Comparison of ENCODE assay signal across 8 mouse cellular contexts in the genomic region with DNA sequence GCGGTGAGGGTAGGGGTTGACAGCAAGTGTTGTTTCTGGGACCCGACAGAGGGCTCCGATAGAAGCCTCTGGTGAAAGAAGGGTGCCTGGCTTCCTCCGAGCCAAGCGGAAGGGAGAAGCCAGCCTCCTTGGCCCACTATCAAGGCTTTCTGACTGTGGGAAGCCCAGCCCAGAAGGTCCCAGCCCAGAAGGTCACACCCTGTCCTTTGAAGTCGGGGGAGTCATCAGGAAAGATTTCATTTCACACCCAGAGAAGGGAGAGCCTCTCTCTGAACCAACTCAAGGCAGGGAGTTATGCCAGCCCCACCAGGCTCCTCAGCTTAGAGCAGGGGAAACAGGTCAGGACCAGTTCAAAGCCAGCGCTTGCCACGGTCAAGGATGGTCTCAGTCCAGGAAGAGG.
DNase-seq lines count a peak whose midpoint lies in the region; ATAC-seq and TF ChIP-seq lines count a peak whose summit lies in the region.

No protein-coding gene starts in this region.

- no peak overlapping the region for H3K4me3 ChIP-seq in kidney, embryonic 14.5 days (ENCODE audit: low read length)
- H3K4me3 ChIP-seq in brown adipose tissue, adult 24 weeks (ENCODE audit: insufficient read depth, low read depth, low read length) = peak overlapping the region; percentile 22; the same call in 1 of the 2 replicates
- H3K4me3 ChIP-seq in hindbrain, postnatal 0 days (ENCODE audit: low read length) = no peak overlapping the region
- no peak overlapping the region for H3K4me3 ChIP-seq in cerebellum, adult 2 months (replicated peaks; ENCODE audit: insufficient read depth, low read depth, low read length)
- H3K4me3 ChIP-seq in midbrain, embryonic 10.5 days = no peak overlapping the region
- H3K4me3 ChIP-seq in midbrain, embryonic 16.5 days (ENCODE audit: low read depth, low read length) = no peak overlapping the region

- no peak for ATAC-seq in kidney, embryonic 14.5 days (ENCODE audit: low FRiP score, low TSS enrichment)
- no peak for ATAC-seq in hindbrain, postnatal 0 days
- ATAC-seq in midbrain, embryonic 16.5 days = no peak

- H3K9ac ChIP-seq in kidney, embryonic 14.5 days (ENCODE audit: low read depth, low read length) = no peak overlapping the region
- no peak overlapping the region for H3K9ac ChIP-seq in hindbrain, postnatal 0 days (replicated peaks; ENCODE audit: low read length)
- no peak overlapping the region for H3K9ac ChIP-seq in midbrain, embryonic 16.5 days (ENCODE audit: low read depth, low read length)

- no peak for TF ChIP-seq CTCF in hindbrain, postnatal 0 days (IDR thresholded peaks at IDR 0.05; ENCODE audit: low read depth)
- TF ChIP-seq CTCF in cerebellum, adult 2 months (IDR thresholded peaks at IDR 0.05; ENCODE audit: borderline replicate concordance, insufficient read depth, low read depth, low read length) = no peak

- no peaks in the 10 kb centered on the region for H3K36me3 ChIP-seq in kidney, embryonic 14.5 days (ENCODE audit: control insufficient read depth, insufficient read depth, low read length)
- H3K36me3 ChIP-seq in hindbrain, postnatal 0 days (ENCODE audit: insufficient read depth, low read length) = no peaks in the 10 kb centered on the region
- H3K36me3 ChIP-seq in midbrain, embryonic 10.5 days = no peaks in the 10 kb centered on the region
- no peaks in the 10 kb centered on the region for H3K36me3 ChIP-seq in midbrain, embryonic 16.5 days (ENCODE audit: control insufficient read depth, insufficient read depth, low read length)

- peaks cover 8% of the 10 kb centered on the region; the same call in 1 of the 2 replicates for H3K4me1 ChIP-seq in kidney, embryonic 14.5 days (ENCODE audit: control insufficient read depth, insufficient read depth, low read length)
- peaks cover 10% of the 10 kb centered on the region for H3K4me1 ChIP-seq in brown adipose tissue, adult 24 weeks (ENCODE audit: control insufficient read depth, insufficient read depth, insufficient read length, low read length)
- H3K4me1 ChIP-seq in hindbrain, postnatal 0 days (ENCODE audit: insufficient read depth, low read length) = no peaks in the 10 kb centered on the region; the same call in 1 of the 2 replicates
- H3K4me1 ChIP-seq in cerebellum, adult 2 months (ENCODE audit: control insufficient read depth, insufficient read depth, low read length) = peaks cover 13% of the 10 kb centered on the region
- H3K4me1 ChIP-seq in midbrain, embryonic 10.5 days = peaks cover 4% of the 10 kb centered on the region; the same call in 1 of the 2 replicates
- H3K4me1 ChIP-seq in midbrain, embryonic 16.5 days (ENCODE audit: control insufficient read depth, insufficient read depth, low read length) = no peaks in the 10 kb centered on the region

- H3K27me3 ChIP-seq in kidney, embryonic 14.5 days (ENCODE audit: control insufficient read depth, insufficient read depth, low read length) = no peaks in the 10 kb centered on the region
- no peaks in the 10 kb centered on the region for H3K27me3 ChIP-seq in hindbrain, postnatal 0 days (ENCODE audit: insufficient read depth, low read length)
- H3K27me3 ChIP-seq in cerebellum, adult 2 months (ENCODE audit: control insufficient read depth, insufficient read depth, low read length) = no peaks in the 10 kb centered on the region
- no peaks in the 10 kb centered on the region for H3K27me3 ChIP-seq in midbrain, embryonic 10.5 days (ENCODE audit: low read depth, poor library complexity, severe bottlenecking)
- H3K27me3 ChIP-seq in midbrain, embryonic 16.5 days (ENCODE audit: control insufficient read depth, insufficient read depth, low read depth, low read length) = no peaks in the 10 kb centered on the region

- peak; percentile 53 for DNase-seq in kidney, adult 18-20 months
- DNase-seq in hindbrain, postnatal 0 days (ENCODE audit: low spot score) = no peak
- DNase-seq in ovary, postnatal 36 days (ENCODE audit: low spot score) = peak; percentile 70
- DNase-seq in cerebellum, adult 2 months = no peak
- DNase-seq in midbrain, embryonic 10.5 days (ENCODE audit: low spot score) = no peak

- no peak overlapping the region for H3K27ac ChIP-seq in kidney, embryonic 14.5 days (ENCODE audit: low read depth, low read length)
- H3K27ac ChIP-seq in brown adipose tissue, adult 24 weeks (replicated peaks; ENCODE audit: low read depth, low read length) = no peak overlapping the region
- H3K27ac ChIP-seq in hindbrain, postnatal 0 days = peak overlapping the region; percentile 49; the same call in 1 of the 2 replicates
- H3K27ac ChIP-seq in cerebellum, adult 2 months (ENCODE audit: insufficient read depth, low read length) = no peak overlapping the region
- H3K27ac ChIP-seq in midbrain, embryonic 10.5 days (replicated peaks) = no peak overlapping the region
- no peak overlapping the region for H3K27ac ChIP-seq in midbrain, embryonic 16.5 days (ENCODE audit: low read length)

- no peak for TF ChIP-seq POLR2A in cerebellum, adult 2 months (IDR thresholded peaks at IDR 0.05; ENCODE audit: borderline replicate concordance, insufficient read depth, low read length)

- H3K9me3 ChIP-seq in kidney, embryonic 14.5 days (ENCODE audit: control insufficient read depth, low read length) = no peaks in the 10 kb centered on the region
- H3K9me3 ChIP-seq in hindbrain, postnatal 0 days (ENCODE audit: low read length) = no peaks in the 10 kb centered on the region
- H3K9me3 ChIP-seq in midbrain, embryonic 10.5 days (replicated peaks) = no peaks in the 10 kb centered on the region; the same call in 1 of the 2 replicates
- H3K9me3 ChIP-seq in midbrain, embryonic 16.5 days (replicated peaks; ENCODE audit: control insufficient read depth, low read length, poor library complexity, severe bottlenecking) = no peaks in the 10 kb centered on the region

- H3K4me2 ChIP-seq in kidney, embryonic 14.5 days (replicated peaks; ENCODE audit: low read depth, low read length) = no peak overlapping the region
- H3K4me2 ChIP-seq in hindbrain, postnatal 0 days (ENCODE audit: low read depth, low read length) = no peak overlapping the region
- no peak overlapping the region for H3K4me2 ChIP-seq in midbrain, embryonic 16.5 days (ENCODE audit: low read length)

- WGBS in kidney, embryonic 14.5 days = 70% methylated on average over 8 of the region's 8 CpGs
- WGBS in hindbrain, postnatal 0 days = 64% methylated on average over 8 of the region's 8 CpGs
- WGBS in cerebellum, adult 2 months = 43% methylated on average over 8 of the region's 8 CpGs
- 83% methylated on average over 8 of the region's 8 CpGs for WGBS in midbrain, embryonic 10.5 days
- WGBS in midbrain, embryonic 16.5 days = 86% methylated on average over 8 of the region's 8 CpGs

Comparison
In these comparisons a context has a peak if more than half of its experiments do, and no peak if none do; other contexts are left out.
1. DNase-seq: peak in kidney, adult 18-20 months (single experiment) and ovary, postnatal 36 days (single experiment); none in hindbrain, postnatal 0 days (single experiment), cerebellum, adult 2 months (0 of 2) and midbrain, embryonic 10.5 days (single experiment).